Comparison of ENCODE assay signal across 18 mouse cellular contexts in the genomic region with DNA sequence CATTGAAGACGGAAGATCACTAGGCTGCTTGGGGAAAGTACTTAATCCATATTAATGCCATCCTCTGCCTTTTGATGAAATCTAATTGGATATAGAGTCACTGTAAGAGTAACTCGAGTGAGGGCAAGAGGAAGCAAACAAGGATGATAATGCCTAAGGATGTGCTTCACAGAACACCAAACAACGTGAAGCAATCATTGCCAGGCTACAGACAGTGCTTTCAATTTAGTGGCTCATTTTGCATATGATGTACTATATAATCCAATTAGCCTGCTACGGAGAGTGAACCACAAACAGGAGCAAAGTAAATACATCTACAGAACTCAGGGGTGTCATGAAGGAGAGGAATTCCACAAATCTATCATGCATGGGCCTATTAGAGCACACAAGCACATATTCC.
"Had no signal": no experiment of that assay in that cellular context is flagged by ENCODE, and none has a peak within 500 bp of the region (broad histone marks: within the 10 kb centered on the region; RNA-seq: fewer than 3 reads in every experiment).

No protein-coding gene starts in this region.

- H3K9ac ChIP-seq: liver, embryonic 13.5 days; liver, embryonic 15.5 days; liver, postnatal 0 days; lung, embryonic 15.5 days; midbrain, embryonic 12.5 days; neural tube, embryonic 12.5 days; stomach, embryonic 15.5 days had no signal

- H3K27me3 ChIP-seq: liver, embryonic 13.5 days; liver, embryonic 15.5 days; lung, embryonic 15.5 days; megakaryocyte, embryonic 14.5 days; midbrain, embryonic 12.5 days; neural tube, embryonic 12.5 days; stomach, embryonic 15.5 days had no signal

- H3K27ac ChIP-seq: liver, embryonic 13.5 days; liver, embryonic 15.5 days; lung, embryonic 15.5 days; macrophage; midbrain, embryonic 12.5 days; neural tube, embryonic 12.5 days; stomach, embryonic 15.5 days; stomach, postnatal 0 days had no signal

- H3K4me2 ChIP-seq: liver, embryonic 13.5 days; liver, embryonic 15.5 days; lung, embryonic 15.5 days; midbrain, embryonic 12.5 days; neural tube, embryonic 12.5 days; stomach, embryonic 15.5 days had no signal

- ATAC-seq: liver, postnatal 0 days; lung, postnatal 0 days had no signal

- DNase-seq: liver, embryonic 13.5 days; liver, postnatal 0 days; lung, adult 2 months; lung, postnatal 14 days; lung, postnatal 36 days; right cerebral cortex, postnatal 14 days; thymus, adult 2 months; thymus, postnatal 25 days; thymus, postnatal 4 days had no signal

- H3K36me3 ChIP-seq: liver, embryonic 13.5 days; liver, embryonic 15.5 days; lung, embryonic 15.5 days; midbrain, embryonic 12.5 days; neural tube, embryonic 12.5 days; stomach, embryonic 15.5 days had no signal

- H3K4me1 ChIP-seq: liver, embryonic 13.5 days; liver, embryonic 15.5 days; lung, embryonic 15.5 days; megakaryocyte, embryonic 14.5 days; midbrain, embryonic 12.5 days; neural tube, embryonic 12.5 days; stomach, embryonic 15.5 days had no signal

- H3K4me3 ChIP-seq: liver, embryonic 13.5 days; liver, embryonic 15.5 days; lung, embryonic 15.5 days; megakaryocyte, embryonic 14.5 days; midbrain, embryonic 12.5 days; neural tube, embryonic 12.5 days; stomach, embryonic 15.5 days had no signal

- H3K9me3 ChIP-seq: liver, embryonic 13.5 days; liver, embryonic 15.5 days; lung, embryonic 15.5 days; megakaryocyte, embryonic 14.5 days; midbrain, embryonic 12.5 days; neural tube, embryonic 12.5 days; stomach, embryonic 15.5 days had no signal
